Mouse (Mus musculus): ENCODE results near the gene Irs2.

Irs2 gene

GRCm38 (mm10) chr8:10953346-10954053 is 54.8 kb downstream of the Irs2 start:
- no peak for DNase-seq (ENCODE audit: low spot score)

GRCm38 (mm10) chr8:10952706-10953105 is 55.6 kb downstream of the Irs2 start:
- no peak for DNase-seq (ENCODE audit: low spot score)

GRCm38 (mm10) chr8:10952235-10952634 is 56.0 kb downstream of the Irs2 start:
- no peak for DNase-seq (ENCODE audit: low spot score)

GRCm38 (mm10) chr8:10951567-10951966 is 56.7 kb downstream of the Irs2 start:
- DNase-seq (ENCODE audit: low spot score) = no peak

- DNase-seq (ENCODE audit: low spot score) = peak; percentile 77
These were observed 62.1 kb downstream of the Irs2 start for GRCm38 (mm10) chr8:10945939-10946740.

- no peak for DNase-seq (ENCODE audit: low spot score)
These were observed 62.8 kb downstream of the Irs2 start for GRCm38 (mm10) chr8:10945490-10945889.

- DNase-seq (ENCODE audit: low spot score) = no peak
These were observed 64.8 kb downstream of the Irs2 start for GRCm38 (mm10) chr8:10943314-10944060.

GRCm38 (mm10) chr8:10939883-10940282 is 68.4 kb downstream of the Irs2 start:
- no peak for DNase-seq (ENCODE audit: low spot score)

GRCm38 (mm10) chr8:10939210-10939782 is 69.0 kb downstream of the Irs2 start:
- DNase-seq (ENCODE audit: low spot score) = no peak

- DNase-seq (ENCODE audit: low spot score) = no peak
These were observed 70.0 kb downstream of the Irs2 start for GRCm38 (mm10) chr8:10938284-10938683.

GRCm38 (mm10) chr8:10936646-10937045 is 71.6 kb downstream of the Irs2 start:
- no peak for DNase-seq (ENCODE audit: low spot score)

- no peak for DNase-seq (ENCODE audit: low spot score)
These were observed 73.0 kb downstream of the Irs2 start for GRCm38 (mm10) chr8:10935231-10935630.

All from T-cell, adult 2 months (primary cell).